Mouse (Mus musculus) myocyte (in vitro differentiated cells): ENCODE data around the gene Akirin2.

Experiments
- CEBPB ChIP-seq: IDR thresholded peaks from 2 replicates; pipeline ENCODE4 v1.6.1; 2011; ENCODE audit warnings: mild to moderate bottlenecking, moderate library complexity; ENCODE audit not compliant: poor library complexity, insufficient read depth, severe bottlenecking
- E2F4 ChIP-seq: IDR thresholded peaks from one replicate; pipeline ENCODE4 v1.6.1; 2011; ENCODE audit warnings: mild to moderate bottlenecking, control low read depth, moderate library complexity; ENCODE audit not compliant: insufficient read depth
- MAX ChIP-seq: IDR thresholded peaks from one replicate; pipeline ENCODE4 v1.6.1; 2011; ENCODE audit warnings: low read depth, mild to moderate bottlenecking, control low read depth
- MYOD1 ChIP-seq, 3 experiments: IDR thresholded peaks; one replicate each; pipeline ENCODE4 v1.6.1; 2011; ENCODE audit warnings: control low read depth in 2 of 3, low read depth in 2 of 3, mild to moderate bottlenecking in 2 of 3, moderate library complexity in 1 of 3; ENCODE audit not compliant: insufficient read length in 2 of 3, control insufficient read depth in 1 of 3
- POLR2A ChIP-seq: IDR thresholded peaks from one replicate; pipeline ENCODE4 v1.6.1; 2011; ENCODE audit warnings: low read depth, mild to moderate bottlenecking, control low read depth, moderate library complexity; ENCODE audit not compliant: insufficient read length
- POLR2AphosphoS2 ChIP-seq: IDR thresholded peaks from one replicate; pipeline ENCODE4 v1.6.1; 2011; ENCODE audit warnings: low read depth, control low read depth; ENCODE audit not compliant: insufficient read length
- SRF ChIP-seq: IDR thresholded peaks from one replicate; pipeline ENCODE4 v1.6.1; 2011; ENCODE audit warnings: low read depth; ENCODE audit not compliant: control insufficient read depth, insufficient read length
- TCF12 ChIP-seq: IDR thresholded peaks from one replicate; pipeline ENCODE4 v1.6.1; 2011; ENCODE audit warnings: mild to moderate bottlenecking, control low read depth; ENCODE audit not compliant: poor library complexity, insufficient read depth, severe bottlenecking
- TCF3 ChIP-seq: IDR thresholded peaks from one replicate; pipeline ENCODE4 v1.6.1; 2011; ENCODE audit warnings: low read depth, control low read depth; ENCODE audit not compliant: insufficient read length
- USF1 ChIP-seq: IDR thresholded peaks from one replicate; pipeline ENCODE4 v1.6.1; 2011; ENCODE audit warnings: low read depth, mild to moderate bottlenecking, control low read depth, moderate library complexity

GRCm38 (mm10) chr4:34551098-34551809 is 517 bp downstream of the Akirin2 start:
- TF ChIP-seq POLR2A (peak; percentile 52), MAX (no peak), POLR2AphosphoS2 (peak; percentile 55), E2F4 (no peak), TCF12 (no peak), MYOD1 (IDR thresholded peaks at IDR 0.05; ENCODE audit: control insufficient read depth in 1 of 3, insufficient read length in 2 of 3, low read depth in 2 of 3) (no peak), SRF (no peak), TCF3 (no peak), USF1 (no peak), CEBPB (no peak)
